Mouse (Mus musculus) lung, adult 2 months (tissue): ENCODE data around the gene Uevld. TPM values are rescaled to one million over a fixed set of nuclear protein-coding genes. Genes with fewer than 3 reads are reported as not detected.

ENCODE experiments used
- DNase-seq: peaks from one replicate; pipeline ENCODE4 v3.0.0; 2022
- H3K4me1 ChIP-seq: fragments of 200-500 bp; 2 replicates; pipeline ENCODE4 v1.6.1; 2011; ENCODE audit warnings: low read length; ENCODE audit not compliant: control insufficient read depth, insufficient read depth
- H3K4me3 ChIP-seq: fragments of 200-500 bp; replicated peaks from 2 replicates; pipeline ENCODE3; 2011; ENCODE audit warnings: low read depth, mild to moderate bottlenecking, control low read depth, low read length; ENCODE audit errors: extremely low read depth
- CTCF ChIP-seq: fragments of 200-500 bp; IDR thresholded peaks from 2 replicates; pipeline ENCODE4 v1.5.1; 2011; ENCODE audit warnings: mild to moderate bottlenecking, low read length, control low read depth; ENCODE audit not compliant: insufficient read depth
- POLR2A ChIP-seq: fragments of 200-500 bp; IDR thresholded peaks from 2 replicates; pipeline ENCODE4 v1.6.1; 2011; ENCODE audit warnings: low read depth, mild to moderate bottlenecking, control low read depth, low read length, borderline replicate concordance; ENCODE audit errors: extremely low read depth
- WGBS: fragments of 180-500 bp; shearing (Covaris S2); methylation state at CpG from one replicate; pipeline ENCODE4 v1.1.7; 2018; 5-methylcytosine and 5-hydroxymethylcytosine counted together
- polyA plus RNA-seq: library from polyadenylated mRNA; depleted of rRNA; stranded (reverse); fragments of >200 nt; gene quantifications from 2 replicates; pipeline ENCODE4 v1.2.3, GENCODE M21; 2012; rRNA removed

Uevld gene
- polyA plus RNA-seq, 1 experiment, result 3.9 TPM

GRCm38 (mm10) chr7:46880992-46881391 is 77.3 kb downstream of the Uevld start:
- TF ChIP-seq POLR2A, result no peak
- no peak for TF ChIP-seq CTCF
- WGBS, result 59% methylated on average over 2 of the region's 2 CpGs
- no peaks in the 10 kb centered on the region for H3K4me1 ChIP-seq
- no peak for DNase-seq
- H3K4me3 ChIP-seq, result no peak overlapping the region

- no peaks in the 10 kb centered on the region for H3K4me1 ChIP-seq
- no peak for TF ChIP-seq POLR2A
- no peak for TF ChIP-seq CTCF
- no peak overlapping the region for H3K4me3 ChIP-seq
- DNase-seq, result no peak
- WGBS, result 90% methylated on average over 5 of the region's 5 CpGs
These were observed 78.5 kb downstream of the Uevld start for GRCm38 (mm10) chr7:46879851-46880250.

- Histone ChIP-seq H3K4me3 (no peak overlapping the region), H3K4me1 (no peaks in the 10 kb centered on the region)
- TF ChIP-seq POLR2A, result no peak
- no peak for TF ChIP-seq CTCF
- no peak for DNase-seq
- WGBS, result 72% methylated on average over 6 of the region's 6 CpGs
These were observed 81.1 kb downstream of the Uevld start for GRCm38 (mm10) chr7:46877255-46877654.

GRCm38 (mm10) chr7:46876841-46877240 is 81.5 kb downstream of the Uevld start:
- no peak for TF ChIP-seq POLR2A
- TF ChIP-seq CTCF, result no peak
- Histone ChIP-seq H3K4me3 (no peak overlapping the region), H3K4me1 (no peaks in the 10 kb centered on the region)
- no peak for DNase-seq
- 59% methylated on average over 4 of the region's 4 CpGs for WGBS

Other genes starting within 250 kb of the Uevld start
- 4.5 and 4.9 TPM in 2 replicates for gene Saal1, start 247.8 kb downstream of the Uevld start, polyA plus RNA-seq
- 0.97 and 1.4 TPM in 2 replicates for gene Saa3, start 242.8 kb downstream of the Uevld start, polyA plus RNA-seq
- 0.05 and 0.07 TPM in 2 replicates for gene Saa4, start 225.9 kb downstream of the Uevld start, polyA plus RNA-seq
- 2.4 TPM in 1 of 2 replicates, not detected in the other for gene Saa1, start 215.5 kb downstream of the Uevld start, polyA plus RNA-seq
- not detected in 2 replicates for gene Saa2, start 206.7 kb downstream of the Uevld start, polyA plus RNA-seq
- 12.3 and 15.4 TPM in 2 replicates for gene Hps5, start 162.5 kb downstream of the Uevld start, polyA plus RNA-seq
- gene Gtf2h1, start 162.4 kb downstream of the Uevld start, polyA plus RNA-seq, result 6.7 and 7.4 TPM in 2 replicates
- 223 and 371 TPM in 2 replicates for gene Ldha, start 117.1 kb downstream of the Uevld start, polyA plus RNA-seq
- gene Ldhc, start 97.3 kb downstream of the Uevld start, polyA plus RNA-seq, result not detected in 2 replicates
- gene Tsg101, start 38.6 kb downstream of the Uevld start, polyA plus RNA-seq, result 57.3 and 75.1 TPM in 2 replicates
- not detected in 2 replicates for gene Gm9999, start 25.1 kb upstream of the Uevld start, polyA plus RNA-seq
- gene Spty2d1, start 49.9 kb upstream of the Uevld start, polyA plus RNA-seq, result 5.2 and 5.6 TPM in 2 replicates
- gene Tmem86a, start 92.1 kb upstream of the Uevld start, polyA plus RNA-seq, result 28.2 and 32.8 TPM in 2 replicates
- 0.90 and 1.3 TPM in 2 replicates for gene Ptpn5, start 175.2 kb upstream of the Uevld start, polyA plus RNA-seq
- gene Mrgpra6, start 246.4 kb upstream of the Uevld start, polyA plus RNA-seq, result not detected in 2 replicates